Mouse (Mus musculus) testis, postnatal 14 days (tissue): ENCODE measurements around the gene Cyb561.

Experiments used
- DNase-seq: peaks from one replicate; pipeline ENCODE4 v3.0.0; 2021; ENCODE audit warnings: low spot score

Cyb561 gene

DNA sequence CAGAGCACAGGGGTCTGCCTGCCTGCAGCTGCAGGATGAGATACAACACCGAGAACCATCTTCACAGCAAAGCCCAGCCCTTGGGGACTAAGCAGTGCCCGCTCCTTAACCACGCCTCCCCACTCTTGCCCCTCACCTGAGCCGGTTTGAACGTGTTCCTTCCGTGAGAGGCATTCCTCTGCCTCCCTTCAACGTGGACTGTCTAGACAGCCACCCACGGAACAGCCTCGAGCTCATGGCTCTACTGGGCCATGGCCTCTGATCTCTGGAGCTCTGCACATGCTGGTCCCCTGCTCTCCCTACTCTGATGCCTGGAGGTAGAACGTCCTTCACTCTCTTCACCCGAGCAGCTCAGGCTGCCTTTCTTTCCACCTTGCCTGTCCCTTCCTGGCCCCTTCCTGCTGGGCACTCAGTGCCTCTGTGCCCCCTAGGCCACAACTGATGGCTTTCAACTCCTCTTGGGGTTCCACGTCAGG is at the start of gene Cyb561:
TSS of gene Cyb561 (minus strand) at position 426 of the 476 bp plus-strand sequence.
- no peak for DNase-seq

DNA sequence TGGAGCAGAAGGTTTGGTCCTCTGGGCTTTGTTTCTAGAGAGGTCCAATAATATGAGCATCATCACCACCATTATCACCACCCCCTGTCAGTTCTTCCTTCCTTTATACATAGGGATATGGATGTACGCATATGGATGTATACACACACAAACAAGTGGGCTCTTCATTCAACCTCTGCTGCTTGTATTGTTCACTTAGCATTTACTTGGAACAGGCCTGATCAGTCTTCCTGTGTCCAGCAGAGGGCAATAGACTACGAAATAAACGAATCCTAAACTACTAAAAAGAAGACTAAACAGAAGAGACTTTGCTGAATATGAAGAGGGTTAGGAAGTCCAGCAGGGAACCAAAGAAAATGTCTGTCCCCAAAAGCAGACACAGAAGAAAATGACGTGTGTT is 48.6 kb upstream of the Cyb561 start:
- no peak for DNase-seq

- no peak for DNase-seq
Measured at GRCm38 (mm10) chr11:106000062-106000461, 46.9 kb upstream of the Cyb561 start.

GRCm38 (mm10) chr11:105994375-105994774 is 41.2 kb upstream of the Cyb561 start, which contains the start of gene Ace3:
Ace3 (plus strand) TSS chr11:105994675.
- DNase-seq: no peak

DNA sequence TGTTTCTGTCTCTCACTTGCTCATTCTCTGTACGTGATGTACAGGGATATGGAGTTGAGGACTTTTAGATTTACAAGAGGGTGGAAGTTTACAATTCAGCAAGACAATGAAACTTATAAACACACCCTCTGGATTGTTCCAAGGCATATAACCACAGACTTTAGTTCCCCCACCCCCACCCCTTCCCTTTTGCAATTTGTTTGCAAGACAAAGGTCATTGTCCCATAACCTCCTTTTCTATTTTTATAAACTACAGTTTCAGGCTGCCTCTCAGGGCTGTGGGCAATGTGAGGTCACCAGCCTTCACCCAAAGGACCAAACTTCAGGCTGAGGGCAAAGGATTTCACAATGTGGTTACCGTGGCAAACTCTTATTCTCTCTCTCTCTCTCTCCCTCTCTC is 37.1 kb upstream of the Cyb561 start:
- DNase-seq: no peak

- DNase-seq: no peak
Measured at GRCm38 (mm10) chr11:105989446-105989845, 36.3 kb upstream of the Cyb561 start.

DNA sequence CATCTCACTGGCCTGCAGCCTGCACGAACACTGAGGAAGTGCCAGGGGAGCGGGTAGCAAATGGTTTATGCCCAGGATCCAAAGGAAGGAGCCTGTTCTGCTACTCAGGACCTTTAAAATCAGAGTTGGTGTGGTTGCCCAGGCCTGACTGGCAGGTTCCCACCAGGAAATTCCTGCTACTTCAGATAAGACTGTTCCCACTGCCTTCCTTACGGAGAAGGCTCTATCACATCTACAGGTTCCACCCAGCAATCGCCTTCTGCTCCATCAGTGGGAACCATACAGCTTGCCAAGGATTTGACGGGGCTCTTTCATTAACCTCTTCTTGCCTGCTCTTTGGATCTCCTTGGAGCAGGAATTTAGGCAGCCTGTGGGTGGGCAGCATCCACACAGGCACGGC is 34.3 kb upstream of the Cyb561 start:
- DNase-seq: no peak

- DNase-seq: no peak
Measured at GRCm38 (mm10) chr11:105984452-105984851, 31.3 kb upstream of the Cyb561 start.

DNA sequence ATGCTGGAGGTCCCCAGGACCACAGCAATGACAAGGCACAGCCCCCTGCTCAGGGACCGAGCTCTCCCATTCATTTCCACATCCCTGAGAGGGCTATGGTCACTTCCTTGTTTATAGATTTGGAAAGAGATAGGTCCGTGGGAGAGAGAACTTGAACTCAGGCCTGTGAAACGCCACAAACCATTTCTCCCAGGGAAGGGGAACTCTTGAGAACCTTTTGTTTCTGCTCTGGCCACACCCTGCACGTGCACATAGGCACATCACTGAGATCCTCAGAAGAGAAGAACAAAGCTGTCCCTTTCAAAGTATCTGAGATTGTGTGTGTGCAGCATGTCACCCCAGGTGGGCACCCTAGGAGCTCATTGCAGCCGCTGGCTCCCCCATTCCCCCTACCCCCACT is 25.5 kb upstream of the Cyb561 start:
- DNase-seq: no peak

DNA sequence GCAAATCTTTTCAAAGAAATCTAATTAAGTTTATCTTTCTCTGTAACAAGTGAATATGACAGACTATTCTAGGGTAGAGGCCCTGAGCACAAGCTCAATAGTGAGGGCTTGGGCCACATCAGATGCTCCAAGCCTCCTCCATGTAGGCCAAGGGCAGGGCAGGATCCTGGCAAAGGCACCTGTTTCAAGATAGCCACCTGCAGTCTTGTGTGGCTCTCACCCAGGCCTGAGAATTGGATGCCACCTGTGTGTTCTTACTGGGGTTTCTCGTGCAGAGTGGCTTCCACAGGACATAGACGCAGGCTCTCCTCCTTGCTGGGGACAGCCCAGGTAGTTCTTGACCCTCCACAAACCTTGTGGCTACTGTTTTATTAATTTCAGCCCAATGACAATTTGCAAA is 25.1 kb upstream of the Cyb561 start:
- DNase-seq: no peak

GRCm38 (mm10) chr11:105975636-105976035 is 22.5 kb upstream of the Cyb561 start:
- DNase-seq: no peak

- no peak for DNase-seq
Measured at GRCm38 (mm10) chr11:105975050-105975449, 21.9 kb upstream of the Cyb561 start.

DNA sequence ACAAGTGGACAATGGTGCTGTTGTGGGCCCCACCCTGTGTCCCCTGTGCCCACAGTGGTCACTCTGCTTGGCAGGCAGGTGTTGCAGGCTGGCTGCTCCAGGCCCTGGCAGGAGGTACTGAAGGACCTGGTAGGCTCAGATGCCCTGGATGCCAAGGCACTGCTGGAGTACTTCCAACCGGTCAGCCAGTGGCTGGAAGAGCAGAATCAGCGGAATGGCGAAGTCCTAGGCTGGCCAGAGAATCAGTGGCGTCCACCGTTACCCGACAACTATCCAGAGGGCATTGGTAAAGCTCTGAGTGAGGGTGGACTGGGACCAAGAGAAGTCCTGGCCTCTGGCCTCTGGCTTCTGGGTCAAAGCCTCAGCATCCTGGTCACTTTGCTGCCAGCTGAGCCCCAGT is 21.5 kb upstream of the Cyb561 start:
- DNase-seq: no peak

GRCm38 (mm10) chr11:105969516-105969915 is 16.4 kb upstream of the Cyb561 start:
- no peak for DNase-seq

GRCm38 (mm10) chr11:105968948-105969347 is 15.8 kb upstream of the Cyb561 start:
- DNase-seq: no peak

DNA sequence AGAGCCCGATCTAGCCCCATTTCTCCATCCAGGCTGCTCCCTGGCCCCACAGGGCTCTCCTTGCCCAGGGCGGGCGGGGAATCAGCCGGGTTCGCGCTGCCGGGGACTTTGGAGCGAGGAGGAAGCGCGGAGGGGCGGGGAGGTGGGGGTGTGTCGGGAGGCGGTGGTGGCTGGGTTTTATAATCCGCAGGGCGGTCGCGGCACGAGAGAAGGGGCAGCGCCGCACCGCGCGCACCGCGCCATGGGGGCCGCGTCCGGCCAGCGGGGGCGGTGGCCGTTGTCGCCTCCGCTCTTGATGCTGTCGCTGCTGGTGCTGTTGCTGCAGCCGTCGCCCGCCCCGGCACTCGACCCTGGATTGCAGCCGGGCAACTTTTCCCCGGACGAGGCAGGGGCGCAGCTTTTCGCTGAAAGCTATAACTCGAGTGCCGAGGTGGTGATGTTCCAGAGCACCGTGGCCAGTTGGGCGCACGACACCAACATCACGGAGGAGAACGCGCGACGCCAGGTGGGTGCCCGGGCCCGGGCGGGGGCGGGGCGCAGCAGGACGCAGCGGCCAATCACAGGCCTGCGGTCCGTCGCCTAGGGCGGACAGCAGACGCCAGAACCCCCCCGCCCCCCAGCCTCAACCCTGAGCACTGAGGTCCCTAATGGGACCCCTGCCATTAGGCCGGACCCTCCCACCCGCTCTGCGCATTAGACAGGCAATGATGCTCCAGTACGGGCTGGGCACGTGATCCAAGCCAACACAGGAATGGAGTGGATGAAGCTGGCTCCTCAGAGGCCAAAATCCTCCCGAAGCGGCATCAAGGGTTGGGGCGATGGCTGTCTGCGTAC is 14.8 kb upstream of the Cyb561 start, which contains the start of gene Ace:
TSS of gene Ace (plus strand) at position 205 of the 834 bp plus-strand sequence.
- no peak for DNase-seq

- no peak for DNase-seq
Measured at GRCm38 (mm10) chr11:105966288-105966687, 13.2 kb upstream of the Cyb561 start.

- DNase-seq: no peak
Measured at GRCm38 (mm10) chr11:105964691-105965090, 11.6 kb upstream of the Cyb561 start.

DNA sequence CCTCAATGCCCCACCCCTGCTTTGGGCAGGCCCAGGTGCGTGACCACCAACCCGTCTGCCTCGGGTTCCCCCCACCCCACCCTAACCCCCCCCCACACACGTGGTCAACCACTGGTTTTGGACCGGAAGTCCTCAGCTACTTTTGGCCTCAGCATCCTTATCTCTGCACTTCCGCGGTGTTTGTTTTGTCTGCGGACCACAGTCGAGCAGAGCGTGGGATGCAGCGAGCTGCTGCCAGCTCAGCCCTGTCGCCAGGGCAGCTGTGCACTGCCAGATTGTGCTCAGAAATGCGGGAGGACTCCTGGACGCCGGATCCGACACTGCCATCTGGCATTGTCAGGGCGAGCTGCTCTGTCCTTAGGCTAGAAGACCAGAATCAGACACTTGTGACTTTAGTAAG is 6.2 kb upstream of the Cyb561 start:
- DNase-seq: peak; percentile 64

GRCm38 (mm10) chr11:105958566-105958965 is 5.4 kb upstream of the Cyb561 start:
- peak; percentile 55 for DNase-seq

GRCm38 (mm10) chr11:105957501-105957900 is 4.4 kb upstream of the Cyb561 start:
- DNase-seq: peak; percentile 71

GRCm38 (mm10) chr11:105955815-105956430 is 2.8 kb upstream of the Cyb561 start:
- peak; percentile 60 for DNase-seq

DNA sequence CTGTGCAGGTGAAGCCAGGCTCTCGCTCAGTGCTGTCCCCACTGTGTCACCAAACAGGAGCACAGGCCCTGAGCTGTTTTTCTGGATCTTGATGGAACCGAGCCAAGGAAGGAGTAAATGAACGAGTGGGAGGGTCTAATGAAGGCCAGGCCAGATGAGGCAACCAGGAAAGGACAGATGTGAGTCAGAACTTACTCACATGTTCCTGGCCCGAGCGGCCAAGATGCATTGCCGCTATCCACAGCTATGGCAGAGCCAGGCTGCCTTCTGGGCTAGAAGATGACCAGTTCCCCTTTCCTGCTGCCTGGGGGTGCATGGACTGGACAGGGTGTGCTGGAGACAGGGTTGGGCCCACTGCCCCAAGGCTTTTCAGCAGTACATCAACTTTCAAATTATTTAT is 266 bp upstream of the Cyb561 start:
- no peak for DNase-seq
